Mouse (Mus musculus) heart, adult 8-10 months (tissue): Measurements from ENCODE around the gene Prpf39. TPM values are rescaled to one million over a fixed set of nuclear protein-coding genes. Genes with fewer than 3 reads are reported as not detected.

ENCODE experiments used
- total RNA-seq, 4 experiments: library from RNA; stranded (reverse); gene quantifications; 2 replicates each; pipeline ENCODE4 v1.2.4; 2022

Prpf39 gene
- total RNA-seq, 4 experiments from 2014 or later: 10.7 to 13.4 (median 11.9) TPM

Other genes starting within 250 kb of the Prpf39 start
- gene Gm527, start 118.4 kb upstream of the Prpf39 start, total RNA-seq: 1 to 10 TPM; 1.8 to 3.3 (median 2.9) TPM
- gene Klhl28, start 70.8 kb upstream of the Prpf39 start, total RNA-seq: 10 to 100 TPM in 3 of 4 experiments, 1 to 10 TPM in 1; 8.8 to 14.1 (median 11.0) TPM
- 10 to 100 TPM in 1 of 4 experiments, 1 to 10 TPM in 3; 9.3 to 13.6 (median 9.7) TPM for gene Togaram1, start 70.5 kb upstream of the Prpf39 start, total RNA-seq
- 100 to 1,000 TPM; 246 to 282 (median 260) TPM for gene Fkbp3, start 37.7 kb downstream of the Prpf39 start, total RNA-seq
- gene Fancm, start 39.3 kb downstream of the Prpf39 start, total RNA-seq: 1 to 10 TPM; 3.4 to 4.2 (median 4.0) TPM
- gene Mis18bp1, start 136.3 kb downstream of the Prpf39 start, total RNA-seq: under 1 TPM; 0.06 to 0.60 (median 0.21) TPM
- gene Wdr20rt, start 189.2 kb downstream of the Prpf39 start, total RNA-seq: under 1 TPM in 1 of 4 experiments, not detected in 3; 0.16 TPM